Comparison of ENCODE assay signal across 20 mouse cellular contexts in genomic region chr2:102677400-102677799, GRCm38 (mm10). TPM values are rescaled to one million over a fixed set of nuclear protein-coding genes. Genes with fewer than 3 reads are reported as not detected.
DNase-seq lines count a peak whose midpoint lies in the region; ATAC-seq and TF ChIP-seq lines count a peak whose summit lies in the region.
"Had no signal": no experiment of that assay in that cellular context is flagged by ENCODE, and none has a peak within 500 bp of the region (broad histone marks: within the 10 kb centered on the region; RNA-seq: fewer than 3 reads in every experiment).

No protein-coding gene starts in this region.

- no peak for ATAC-seq in lung, postnatal 0 days
- ATAC-seq: forebrain, embryonic 13.5 days; forebrain, embryonic 15.5 days; forebrain, postnatal 0 days had no signal

- H3K9ac ChIP-seq in lung, postnatal 0 days (replicated peaks; ENCODE audit: low read depth), result no peak overlapping the region
- H3K9ac ChIP-seq: embryonic facial prominence, embryonic 12.5 days; forebrain, embryonic 13.5 days; forebrain, embryonic 15.5 days; forebrain, postnatal 0 days had no signal

- 58% methylated on average over 6 of the region's 6 CpGs for WGBS in lung, postnatal 0 days

- no peaks in the 10 kb centered on the region for H3K9me3 ChIP-seq in lung, postnatal 0 days (ENCODE audit: low read length)
- H3K9me3 ChIP-seq: embryonic facial prominence, embryonic 10.5 days; embryonic facial prominence, embryonic 12.5 days; forebrain, embryonic 13.5 days; forebrain, embryonic 15.5 days had no signal

- no peak for TF ChIP-seq EP300 in lung, postnatal 0 days (IDR thresholded peaks at IDR 0.05)

- TF ChIP-seq CTCF in layer of hippocampus, adult 2 months (conservative IDR thresholded peaks at IDR 0.05), result no peak
- no peak for TF ChIP-seq CTCF in left cerebral cortex, adult 2 months (IDR thresholded peaks at IDR 0.05)
- TF ChIP-seq CTCF in cortical plate, adult 2 months (IDR thresholded peaks at IDR 0.05; ENCODE audit: extremely low read depth, insufficient read depth, low read length), result no peak
- TF ChIP-seq CTCF in lung, postnatal 0 days (IDR thresholded peaks at IDR 0.05), result no peak

- H3K27me3 ChIP-seq in lung, postnatal 0 days (replicated peaks; ENCODE audit: insufficient read depth, low read length), result no peaks in the 10 kb centered on the region
- H3K27me3 ChIP-seq: embryonic facial prominence, embryonic 12.5 days; forebrain, embryonic 13.5 days; forebrain, embryonic 15.5 days had no signal

- no peak for DNase-seq in layer of hippocampus, adult 2 months (ENCODE audit: low spot score in 2 of 2)
- no peak for DNase-seq in layer of hippocampus, adult 11-12 months (ENCODE audit: low spot score)
- no peak for DNase-seq in left cerebral cortex, adult 2 months (ENCODE audit: extremely low spot score in 1 of 2, low spot score in 2 of 2)
- no peak for DNase-seq in left cerebral cortex, postnatal 4 days
- DNase-seq in brain, adult 2 months (ENCODE audit: low read depth, low spot score), result peak; percentile 70
- DNase-seq in lung, postnatal 10 days, result no peak
- no peak for DNase-seq in lung, postnatal 0 days (ENCODE audit: low spot score)
- DNase-seq: adrenal gland, adult 2 months; adrenal gland, postnatal 10 days; adrenal gland, postnatal 25 days; cerebellum, adult 11 months; forebrain, postnatal 0 days had no signal

- H3K4me3 ChIP-seq in layer of hippocampus, adult 2 months, result peak overlapping the region; percentile 17
- peak overlapping the region; percentile 9; the same call in 1 of the 2 replicates for H3K4me3 ChIP-seq in left cerebral cortex, adult 2 months
- no peak overlapping the region for H3K4me3 ChIP-seq in cortical plate, adult 2 months (ENCODE audit: insufficient read depth, low read length)
- H3K4me3 ChIP-seq in lung, postnatal 0 days (ENCODE audit: low read depth, low read length), result no peak overlapping the region
- H3K4me3 ChIP-seq: embryonic facial prominence, embryonic 10.5 days; embryonic facial prominence, embryonic 12.5 days; forebrain, embryonic 13.5 days; forebrain, embryonic 15.5 days had no signal

- H3K27ac ChIP-seq in layer of hippocampus, adult 2 months, result peak overlapping the region; percentile 77
- peak overlapping the region; percentile 80 for H3K27ac ChIP-seq in left cerebral cortex, adult 2 months
- H3K27ac ChIP-seq in cortical plate, adult 2 months (ENCODE audit: insufficient read depth, low read length), result peak overlapping the region; percentile 51
- no peak overlapping the region for H3K27ac ChIP-seq in lung, postnatal 0 days (ENCODE audit: low read length)
- H3K27ac ChIP-seq: embryonic facial prominence, embryonic 10.5 days; embryonic facial prominence, embryonic 12.5 days; forebrain, embryonic 13.5 days; forebrain, embryonic 15.5 days had no signal

- no peaks in the 10 kb centered on the region for H3K36me3 ChIP-seq in lung, postnatal 0 days (ENCODE audit: insufficient read depth, low read length)
- H3K36me3 ChIP-seq: embryonic facial prominence, embryonic 10.5 days; embryonic facial prominence, embryonic 12.5 days; forebrain, embryonic 15.5 days had no signal

- TF ChIP-seq POLR2A in cortical plate, adult 2 months (IDR thresholded peaks at IDR 0.05; ENCODE audit: extremely low read depth, insufficient read depth, low read length), result no peak

- H3K4me2 ChIP-seq in lung, postnatal 0 days (replicated peaks; ENCODE audit: low read depth, low read length), result no peak overlapping the region
- H3K4me2 ChIP-seq: embryonic facial prominence, embryonic 12.5 days; forebrain, embryonic 13.5 days; forebrain, embryonic 15.5 days had no signal

- intact Hi-C loops in left cerebral cortex, adult 2 months (cut with DNase I), result loop anchor here (5.0 to 10.0 kb wide), 4 partner anchors 85 to 773 kb away; no protein-coding TSS in a partner anchor
- intact Hi-C loops in left cerebral cortex, postnatal 4 days (cut with DNase I), result no loop called here

- H3K4me1 ChIP-seq in cortical plate, adult 2 months (ENCODE audit: control insufficient read depth, insufficient read depth, low read length), result peaks cover 16% of the 10 kb centered on the region
- no peaks in the 10 kb centered on the region for H3K4me1 ChIP-seq in lung, postnatal 0 days (ENCODE audit: insufficient read depth, low read depth, low read length)

RNA-seq across cellular contexts. Expression of gene Slc1a2, which starts 18.9 kb away (rescaled TPM):
- 1,000 to 10,000 TPM; 1,761 to 1,800 TPM for total RNA-seq in layer of hippocampus, adult 2 months (2021)
- 1,000 to 10,000 TPM; 1,660 to 1,742 TPM for total RNA-seq in left cerebral cortex, adult 2 months (2021)
- total RNA-seq in left cerebral cortex, postnatal 4 days (2021), result 100 to 1,000 TPM; 197 to 218 TPM
- polyA plus RNA-seq in cortical plate, adult 2 months (2012; rRNA removed), result 765 and 784 TPM in 2 replicates
- polyA plus RNA-seq in lung, postnatal 0 days (2015; fragmentation: Nextera tagmentation; extraction: Ambion mirVana), result 0.50 and 0.87 TPM in 2 replicates
- total RNA-seq: common myeloid progenitor, adult 5-6 weeks; MEL had no signal
- polyA plus RNA-seq: C2C12 had no signal

Comparison
In these comparisons a context has a peak if more than half of its experiments do, and no peak if none do; other contexts are left out.
1. RNA of gene Slc1a2, which starts 18.9 kb away (total RNA-seq): 1,761 to 1,800 TPM in layer of hippocampus, adult 2 months and 1,660 to 1,742 TPM in left cerebral cortex, adult 2 months; 197 to 218 TPM in left cerebral cortex, postnatal 4 days; every median in the first group is over 4 times any median in the second.
2. H3K4me3 ChIP-seq: peak in layer of hippocampus, adult 2 months (single experiment) and left cerebral cortex, adult 2 months (single experiment); none in cortical plate, adult 2 months (single experiment) and lung, postnatal 0 days (single experiment).